Mouse (Mus musculus) spleen, postnatal 10 days (tissue): Measurements from ENCODE around the gene Arid2.
"Not testable (repeated sequence)": the region's sequence is repeated elsewhere in the genome, so short reads cannot be mapped to it uniquely, and the experiment has no call there.

Source experiments
- DNase-seq, 2 experiments: peaks; one replicate each; pipeline ENCODE4 v3.0.0; 2021 to 2022; ENCODE audit warnings: low spot score in 2 of 2

The Arid2 gene

DNA sequence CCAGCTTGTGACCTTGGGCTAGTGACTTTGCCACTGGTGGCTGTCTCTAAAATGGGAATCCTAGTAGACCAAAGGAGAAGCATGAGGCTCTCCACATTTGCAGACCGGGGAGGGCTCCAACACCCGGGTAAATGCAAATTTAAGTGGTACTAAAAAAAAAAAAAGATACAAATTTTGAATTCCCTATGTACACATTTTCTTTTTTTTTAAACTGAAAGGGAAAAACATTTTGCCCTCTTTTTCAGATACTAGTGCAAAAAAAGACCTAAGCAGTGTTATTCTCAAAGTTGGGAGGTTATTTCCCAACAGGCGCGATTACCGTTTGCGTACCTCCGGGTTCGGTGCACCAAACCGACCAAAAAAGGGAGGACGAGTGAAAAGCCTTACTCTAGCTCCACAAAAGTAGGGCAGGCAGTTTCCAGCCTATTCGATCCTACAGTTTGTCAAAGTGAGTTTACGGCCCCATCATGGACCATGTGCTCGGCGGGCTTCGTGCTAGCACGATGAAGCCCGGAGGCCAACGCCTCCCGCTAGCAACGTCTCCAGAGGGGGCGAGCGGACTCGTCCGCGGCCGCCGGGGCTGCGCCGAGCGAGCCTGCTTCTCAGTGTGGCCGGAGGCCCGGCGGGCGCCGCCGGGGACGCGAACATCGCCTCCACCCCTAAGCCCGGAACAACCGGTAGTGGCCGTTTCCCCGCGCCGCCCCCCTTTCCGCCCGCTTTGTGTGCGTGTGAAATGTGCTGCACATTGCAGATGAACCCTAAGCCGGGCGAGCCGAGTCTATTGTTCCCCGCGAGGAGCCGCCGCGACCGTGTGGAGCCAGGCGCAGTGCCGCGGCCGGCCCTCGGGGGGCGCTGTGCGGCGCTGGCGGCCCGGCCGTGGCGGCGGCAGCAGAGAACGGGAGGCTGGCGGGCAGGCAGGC is 1.0 kb upstream of the Arid2 start:
- DNase-seq = peak; percentile 93 to 95

DNA sequence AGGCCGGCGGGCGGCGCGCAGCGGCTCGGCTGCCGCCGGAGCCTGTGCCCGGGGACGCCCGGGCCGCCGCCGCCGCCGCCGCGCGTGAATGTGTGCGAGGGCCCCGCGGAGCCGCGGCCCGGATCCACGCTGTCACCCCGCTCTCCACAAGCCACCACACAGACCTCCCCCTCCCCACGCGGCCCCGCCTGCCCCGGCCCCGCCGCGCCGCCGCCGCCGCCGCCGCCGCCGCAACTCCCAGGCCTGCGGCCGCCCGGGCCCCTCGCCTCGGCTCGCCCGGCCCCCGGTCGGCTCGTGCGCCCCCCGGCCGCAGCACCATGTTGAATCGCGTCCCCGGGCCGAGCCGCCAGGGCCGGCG is 404 bp upstream of the Arid2 start:
- no peak for DNase-seq

DNA sequence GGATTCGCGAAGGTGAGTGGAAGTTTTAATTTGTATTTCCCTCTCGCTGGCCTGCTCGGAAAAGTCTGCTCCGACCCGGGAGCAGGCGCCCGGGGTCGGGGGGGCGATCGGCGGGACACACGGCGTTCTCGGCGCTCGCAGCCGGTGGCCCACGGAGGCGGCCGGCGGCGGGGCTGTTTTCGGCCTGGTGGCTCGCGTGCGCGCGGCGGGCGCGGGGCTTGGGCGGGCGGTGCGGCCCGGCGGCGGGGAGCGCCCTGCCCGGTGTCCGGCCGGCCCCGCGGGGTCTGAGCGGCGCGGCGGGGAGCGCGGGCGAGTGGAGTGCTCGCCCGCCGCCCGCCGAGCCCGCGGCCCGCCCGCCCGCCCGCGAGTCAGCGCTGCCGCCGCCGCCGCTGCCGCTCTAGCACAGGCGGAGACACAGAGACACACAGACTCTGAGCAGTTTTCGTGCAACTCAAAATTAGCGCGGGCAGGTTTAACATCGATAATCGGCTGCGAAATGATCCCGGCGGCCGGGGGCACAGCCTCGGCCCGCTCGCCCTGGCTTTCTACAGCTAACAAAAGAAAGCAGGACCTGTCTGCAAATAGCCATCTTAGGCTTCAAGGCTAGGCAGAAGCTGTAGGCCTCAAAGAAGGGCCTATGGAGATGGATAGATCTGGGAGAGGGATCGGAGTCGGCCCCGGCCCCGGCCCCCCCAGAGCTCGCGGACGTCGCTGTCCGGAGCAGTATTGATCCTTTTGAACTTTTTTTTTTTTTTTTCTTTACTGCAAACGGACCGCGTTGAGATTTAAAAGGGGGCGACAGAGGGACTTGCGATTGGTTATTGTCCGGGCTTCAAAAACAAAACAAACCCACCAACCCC is 888 bp downstream of the Arid2 start:
- peak; percentile 71 to 76 for DNase-seq

DNA sequence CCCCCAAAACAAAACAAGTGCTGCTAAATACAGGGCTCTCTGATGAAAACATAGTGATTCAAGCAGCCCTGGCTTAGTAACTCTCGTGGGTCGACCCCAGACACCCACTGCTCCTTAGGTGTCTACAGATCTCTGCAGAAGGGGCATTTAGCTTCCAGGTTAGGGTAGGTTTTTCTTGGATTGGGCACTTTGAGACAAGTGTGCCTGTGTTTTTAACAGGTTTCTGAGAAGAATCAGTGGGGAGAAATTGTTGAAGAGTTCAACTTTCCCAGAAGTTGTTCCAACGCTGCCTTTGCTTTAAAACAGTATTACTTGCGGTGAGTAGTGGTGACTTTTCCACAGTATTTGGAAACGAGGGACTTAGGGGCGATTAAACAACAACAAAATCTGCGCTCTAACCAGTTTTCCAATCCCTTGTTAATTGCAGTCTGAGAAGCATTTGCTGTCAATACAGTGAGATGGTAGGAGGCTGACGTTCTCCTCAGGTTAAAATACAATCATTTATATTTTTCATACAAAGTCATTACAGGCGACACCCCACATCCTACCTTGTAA is 1.6 kb downstream of the Arid2 start:
- peak in 1 of 2 experiments; percentile 53 for DNase-seq

DNA sequence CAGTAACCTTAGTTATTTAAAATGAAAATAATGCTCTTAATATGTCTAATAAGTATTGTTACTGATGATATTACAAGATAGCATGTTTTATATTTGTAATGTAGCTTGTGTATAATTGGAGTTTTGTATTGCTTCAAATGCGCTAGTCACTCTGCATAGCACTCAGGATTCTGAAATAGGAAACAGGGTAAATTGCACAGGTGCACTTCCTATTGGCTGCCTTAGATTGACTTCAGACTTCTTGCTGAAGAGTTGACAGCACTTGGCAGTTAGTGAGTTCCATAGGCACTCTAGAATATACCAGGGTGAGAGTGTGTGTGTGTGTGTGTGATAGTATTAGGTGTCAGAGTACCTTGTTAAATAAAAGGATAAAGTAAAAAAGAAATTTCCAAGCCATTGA is 2.7 kb downstream of the Arid2 start:
- DNase-seq = no peak

DNA sequence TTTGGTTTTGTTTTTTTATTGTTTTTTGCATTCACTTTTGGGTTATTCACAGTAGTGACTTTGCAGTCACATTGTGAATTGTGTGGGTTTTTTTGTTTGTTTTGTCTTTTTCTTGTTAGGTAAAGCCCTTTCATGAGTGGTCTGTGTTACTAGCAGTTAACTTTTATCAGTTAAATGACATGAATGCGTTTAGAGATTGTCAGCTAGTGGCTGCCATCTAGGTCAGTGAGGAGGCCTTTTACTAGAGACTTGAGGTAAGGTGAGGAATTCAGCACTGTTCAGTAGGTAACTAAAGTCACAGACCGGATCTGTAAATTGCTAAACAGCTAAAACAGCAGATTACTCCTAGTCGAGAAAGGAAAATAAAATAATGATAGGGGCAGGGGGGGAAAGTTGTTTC is 6.1 kb downstream of the Arid2 start:
- DNase-seq = no peak

DNA sequence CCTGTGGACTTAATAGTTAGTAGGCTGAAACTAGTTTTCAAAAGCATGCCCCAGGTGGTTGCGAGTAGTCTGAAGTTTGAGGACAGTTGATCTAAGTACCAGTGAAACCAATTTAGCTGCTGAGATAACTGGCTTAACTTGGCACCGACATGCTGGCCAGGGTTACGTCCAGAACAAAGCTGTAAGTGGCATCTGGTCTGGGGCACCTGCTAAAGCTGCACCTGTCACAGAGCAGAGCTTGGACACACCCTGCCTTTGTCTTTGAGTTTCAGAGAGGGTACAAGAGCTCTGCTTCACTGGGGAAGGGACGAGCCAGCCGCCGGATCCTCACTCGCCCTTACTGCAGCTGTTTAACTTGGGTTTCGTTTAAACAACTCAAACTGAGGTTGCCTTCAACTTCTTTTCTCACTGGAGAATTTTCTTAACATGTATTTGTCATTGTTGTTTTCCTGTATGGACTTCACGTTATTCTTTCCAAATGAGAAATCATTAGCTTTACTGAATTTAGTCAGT is 9.8 kb downstream of the Arid2 start:
- DNase-seq = no peak

DNA sequence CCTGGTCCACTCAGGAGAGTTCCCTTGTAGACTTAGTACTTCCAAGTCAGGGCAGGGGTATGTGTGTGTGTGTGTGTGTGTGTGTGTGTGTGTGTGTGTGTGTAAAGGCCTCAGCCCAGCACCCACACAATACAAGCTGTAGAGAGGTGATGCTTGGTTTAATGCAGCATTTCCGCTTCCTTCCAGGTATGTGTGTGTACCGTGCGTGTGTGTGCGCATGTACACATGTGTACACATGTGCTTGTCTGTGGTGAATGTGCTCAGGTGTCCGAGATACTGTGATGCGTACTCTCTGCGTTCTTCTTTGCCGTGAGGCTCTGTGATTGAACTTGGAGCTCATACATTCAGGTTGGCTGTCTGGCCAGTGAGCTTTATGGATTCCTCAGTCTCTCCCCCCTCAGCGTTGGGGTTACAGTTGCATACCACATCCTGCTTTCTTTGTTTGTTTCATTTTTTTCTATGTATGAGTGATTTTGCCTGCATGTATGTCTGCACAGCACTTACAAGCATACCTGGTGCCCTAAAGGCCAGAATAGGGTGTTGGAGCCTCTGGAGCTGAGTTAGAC is 10.4 kb downstream of the Arid2 start:
- no peak for DNase-seq

DNA sequence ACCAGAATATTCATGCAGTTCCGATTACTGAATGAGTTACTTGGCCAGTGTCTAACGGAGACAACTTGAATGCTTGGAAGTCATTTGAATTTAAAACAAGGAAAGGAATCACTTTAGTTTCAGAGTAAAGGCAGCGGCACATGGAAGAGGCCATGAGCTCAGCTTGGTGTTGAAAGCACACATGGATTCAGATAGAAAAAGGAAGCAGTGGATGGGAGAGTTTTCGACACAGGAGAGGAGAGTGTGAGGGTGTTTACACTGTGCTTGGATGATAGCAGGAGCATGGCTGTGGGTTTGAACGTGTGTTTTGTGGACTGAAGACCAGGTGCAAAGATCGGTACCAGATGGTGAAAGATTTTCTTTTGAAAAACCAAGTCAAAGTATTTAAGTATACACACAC is 22.0 kb downstream of the Arid2 start:
- no peak for DNase-seq

DNA sequence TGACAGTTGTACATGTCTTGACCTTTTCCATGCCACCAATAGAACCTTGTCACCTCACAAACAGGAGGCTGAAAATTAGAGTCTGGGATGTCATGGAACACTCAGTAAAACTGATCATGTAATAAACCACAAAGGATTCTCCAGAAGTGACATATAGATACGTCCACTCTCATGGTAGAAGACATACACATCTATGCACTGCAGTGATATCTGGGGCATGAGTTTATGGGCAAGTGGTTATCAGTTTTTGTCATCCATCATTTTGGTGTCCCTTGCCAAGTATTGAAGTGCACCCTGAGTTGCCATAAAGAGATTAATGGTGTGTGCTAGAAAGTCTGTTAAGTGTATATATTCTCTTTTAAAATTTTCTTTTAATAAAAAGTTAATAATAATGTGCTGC is 25.6 kb downstream of the Arid2 start:
- DNase-seq = no peak

DNA sequence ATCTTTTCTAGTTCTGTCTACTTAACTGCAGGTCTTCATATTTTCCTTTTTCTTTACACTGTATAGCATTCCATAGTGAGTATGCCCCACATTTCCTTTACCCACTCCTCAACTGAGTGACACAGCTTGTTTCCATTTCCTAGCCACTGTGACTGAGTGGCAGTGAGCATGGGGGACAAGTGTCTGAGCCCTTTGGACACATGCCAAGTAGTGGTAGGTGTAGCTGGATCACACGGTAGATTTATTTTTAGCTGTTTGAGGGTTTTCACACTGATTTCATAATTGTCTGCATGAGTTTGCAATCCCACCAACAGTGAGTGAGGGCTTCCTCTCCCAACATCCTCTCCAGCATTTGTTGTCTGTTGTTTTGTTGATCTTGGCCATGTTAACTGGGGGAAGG is 28.3 kb downstream of the Arid2 start:
- DNase-seq = no peak

DNA sequence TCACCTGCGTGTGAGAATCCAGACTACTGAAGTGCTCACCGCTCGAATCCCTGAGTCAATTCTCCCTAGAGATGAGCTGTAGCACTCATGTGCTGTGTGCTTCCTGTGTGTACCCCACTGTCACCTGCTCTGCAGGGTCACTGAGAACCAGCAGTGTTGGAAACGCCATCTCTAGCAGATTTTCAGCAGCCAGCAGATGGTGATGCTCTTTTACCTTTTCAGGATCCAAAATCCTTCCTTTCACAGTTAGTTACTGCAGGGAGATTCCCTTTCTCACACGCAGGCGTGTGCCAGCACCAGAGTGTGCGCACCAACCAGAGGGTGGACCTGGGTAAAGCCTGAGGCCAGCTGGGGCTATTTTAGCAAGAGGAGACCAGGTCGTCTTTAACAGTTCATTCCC is 32.0 kb downstream of the Arid2 start:
- DNase-seq = no peak

DNA sequence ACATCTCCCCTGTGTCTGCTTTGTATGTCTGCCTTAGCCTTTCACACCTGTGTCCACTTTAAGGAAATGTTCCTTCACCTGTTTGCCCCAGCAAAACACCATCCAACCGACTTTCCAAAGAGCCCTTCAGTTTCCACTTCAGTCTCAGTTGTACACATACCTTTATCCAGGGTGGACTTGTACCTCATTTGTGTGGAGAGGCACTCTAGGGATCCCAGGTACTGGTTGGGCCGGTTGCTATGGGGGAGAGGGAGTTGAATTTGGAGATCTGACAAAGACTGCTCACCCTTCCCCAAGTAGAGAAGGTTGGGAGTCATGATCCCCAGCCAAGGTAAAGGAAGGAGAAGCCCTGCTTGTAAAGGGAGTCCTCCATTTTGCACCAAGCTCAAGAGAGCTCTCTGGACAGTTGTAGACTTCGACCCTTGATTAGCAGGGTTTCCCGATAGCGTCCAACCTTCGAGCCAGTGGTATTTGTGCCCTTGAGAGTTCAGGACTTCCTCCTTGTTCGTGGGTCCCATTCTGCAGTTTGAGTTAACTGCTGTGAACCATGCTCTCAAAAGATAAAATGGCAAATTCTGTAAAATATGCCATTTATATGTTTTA is 38.5 kb downstream of the Arid2 start:
- DNase-seq = no peak

DNA sequence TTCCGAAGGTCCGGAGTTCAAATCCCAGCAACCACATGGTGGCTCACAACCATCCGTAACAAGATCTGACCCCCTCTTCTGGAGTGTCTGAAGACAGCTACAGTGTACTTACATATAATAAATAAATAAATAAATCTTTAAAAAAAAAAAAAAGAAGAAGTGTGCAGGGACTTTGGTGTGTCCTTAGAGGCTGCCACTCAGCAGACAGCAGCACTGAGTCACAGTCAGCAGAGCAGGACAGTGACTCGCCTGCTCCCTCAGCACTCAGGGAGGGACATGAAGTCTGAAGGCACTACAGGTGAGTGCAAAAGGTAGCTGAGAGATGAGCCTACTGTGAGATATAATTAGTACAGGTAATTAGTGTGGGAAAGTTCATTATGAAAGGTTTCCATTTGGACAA is 41.4 kb downstream of the Arid2 start:
- DNase-seq = not testable (repeated sequence)

DNA sequence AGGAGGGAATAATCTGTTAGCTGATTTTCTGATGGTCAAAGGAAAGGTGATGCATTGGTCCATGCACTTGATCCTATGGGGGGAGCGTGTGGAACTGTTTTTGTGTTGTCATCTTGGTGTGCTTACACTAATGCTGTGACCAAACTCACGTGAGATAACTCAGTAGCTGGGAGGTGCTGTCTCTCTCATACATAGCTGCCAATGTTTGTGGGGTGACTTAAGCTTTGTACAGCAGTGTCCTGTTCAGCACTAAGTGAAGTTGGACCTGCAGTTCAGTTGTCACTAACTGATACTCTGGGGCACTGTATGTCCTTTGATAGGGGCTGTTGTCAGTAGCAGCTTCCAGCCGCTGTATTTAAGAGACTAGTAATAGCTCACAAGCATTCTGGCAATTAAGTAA is 43.2 kb downstream of the Arid2 start:
- no peak for DNase-seq

DNA sequence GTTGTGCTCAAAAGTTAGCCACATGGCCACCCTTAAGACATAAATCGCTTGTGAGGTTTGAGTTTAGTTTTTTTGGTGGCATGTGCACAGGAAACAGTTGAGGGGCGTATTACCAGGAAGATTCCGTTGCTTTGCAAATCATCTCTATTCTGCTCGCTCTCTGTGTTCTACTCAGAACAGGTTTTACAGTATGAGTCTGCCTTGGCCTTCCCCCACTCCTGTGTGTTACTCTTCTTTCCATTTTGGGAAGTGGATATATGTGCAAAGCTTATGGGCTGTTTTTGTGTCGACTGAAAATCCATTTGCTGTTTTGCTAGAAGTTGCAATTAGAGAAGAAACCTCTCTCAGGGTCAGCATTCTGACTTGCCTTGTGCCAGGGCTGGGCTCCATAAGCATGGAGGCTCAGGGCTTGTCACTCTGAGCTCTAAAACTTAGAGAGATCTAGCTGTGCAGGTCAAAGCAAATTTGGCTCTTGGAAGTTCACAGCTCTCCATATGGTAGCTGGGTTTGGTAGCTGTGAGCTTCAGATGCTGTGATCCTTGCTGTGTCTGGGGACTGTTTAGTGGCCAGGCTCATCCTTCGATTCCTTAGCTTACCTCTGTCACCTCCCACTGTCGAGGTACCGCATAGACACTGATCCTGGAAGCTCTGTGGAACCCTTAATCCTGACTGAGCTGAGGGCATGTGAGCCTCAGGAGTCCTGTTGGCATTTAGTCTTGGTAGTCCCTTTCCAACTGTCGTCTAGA is 45.3 kb downstream of the Arid2 start:
- no peak for DNase-seq

DNA sequence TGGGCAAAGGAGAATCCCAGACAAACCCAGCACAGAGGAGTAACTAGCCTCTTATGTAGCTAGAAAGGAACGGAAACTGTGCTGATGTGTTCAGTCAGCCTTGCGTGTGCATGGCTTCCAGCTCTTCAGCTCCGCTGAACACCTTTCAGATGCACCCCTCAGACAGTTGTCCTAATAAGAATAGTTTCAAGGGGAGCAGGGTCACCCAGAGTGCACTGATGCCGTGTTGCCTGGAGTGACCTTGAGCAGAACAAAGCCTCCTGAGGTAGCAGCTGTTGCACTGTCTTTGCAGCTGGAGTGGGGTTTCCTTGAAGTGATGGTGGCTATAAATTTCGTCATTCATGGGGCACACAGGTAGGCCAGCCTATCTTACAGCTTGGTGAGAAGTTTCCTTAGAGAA is 46.0 kb downstream of the Arid2 start:
- DNase-seq = no peak

DNA sequence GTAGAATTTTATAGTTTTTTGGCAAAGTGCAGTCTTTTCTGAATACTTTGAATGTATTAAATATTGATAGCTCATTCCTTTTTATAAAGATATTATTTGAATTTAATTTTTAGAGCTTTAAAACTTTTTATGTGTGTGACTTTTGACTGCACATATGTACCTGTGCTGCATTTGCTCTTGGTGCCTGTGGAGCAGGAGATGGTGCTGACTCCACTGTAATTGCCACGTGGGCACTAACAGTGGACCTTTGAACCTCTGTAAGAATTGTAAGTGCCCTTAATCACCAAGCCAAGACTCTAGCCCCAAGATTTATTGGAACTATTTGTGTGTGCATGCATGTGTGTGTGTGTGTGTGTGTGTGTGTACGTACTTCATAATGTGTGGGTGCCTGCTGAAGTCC is 53.6 kb downstream of the Arid2 start:
- no peak for DNase-seq

DNA sequence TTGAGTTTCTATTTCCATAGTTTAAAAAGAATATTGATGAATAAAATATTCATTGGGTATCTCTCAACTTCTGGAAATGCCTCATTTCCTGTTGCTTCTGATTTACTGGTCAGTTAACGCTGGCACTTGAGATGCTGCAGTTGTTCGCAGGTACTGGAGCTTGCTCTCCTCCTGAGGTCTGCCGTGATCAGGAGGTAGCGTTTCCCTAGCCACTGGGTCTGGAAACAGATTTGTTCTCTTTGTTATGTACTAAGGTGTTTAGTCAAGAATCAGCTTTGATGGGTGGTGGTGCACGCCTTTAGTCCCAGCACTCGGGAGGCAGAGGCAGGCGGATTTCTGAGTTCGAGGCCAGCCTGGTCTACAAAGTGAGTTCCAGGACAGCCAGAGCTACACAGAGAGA is 54.8 kb downstream of the Arid2 start:
- no peak for DNase-seq

DNA sequence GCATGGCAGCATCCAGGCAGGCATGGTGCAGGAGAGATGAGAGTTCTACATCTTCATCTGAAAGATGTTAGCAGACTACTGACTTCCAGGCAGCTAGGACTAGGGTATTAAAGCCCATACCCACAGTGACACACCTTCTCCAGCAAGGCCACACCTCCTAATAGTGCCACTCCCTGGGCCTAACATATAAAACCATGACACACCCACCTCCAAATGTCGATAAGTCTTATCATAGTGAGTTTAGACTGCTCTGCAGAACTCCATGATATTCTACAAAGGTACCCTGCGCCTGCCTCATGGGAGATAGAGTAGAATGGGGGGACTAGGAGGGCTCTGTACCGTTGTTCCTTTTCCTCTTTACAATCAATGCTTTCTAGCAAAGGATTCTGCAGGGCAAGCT is 55.6 kb downstream of the Arid2 start:
- no peak for DNase-seq
